Mouse (Mus musculus) forebrain, postnatal 0 days (tissue): ENCODE data around the gene Dio2. TPM values are rescaled to one million over a fixed set of nuclear protein-coding genes. Genes with fewer than 3 reads are reported as not detected.

Experiments used
- ATAC-seq: fragments of 200-750 bp; cut with Nextera tagmentation; 2 replicates; pipeline ENCODE4 v1.8.0; 2017; ENCODE audit warnings: mild to moderate bottlenecking, moderate library complexity
- DNase-seq: peaks from one replicate; pipeline ENCODE4 v3.0.0-alpha.2; 2015
- H3K27ac ChIP-seq: fragments of 300-500 bp; sonication (generic); 2 replicates; pipeline ENCODE4 v1.5.1; 2014; ENCODE audit warnings: low read depth, mild to moderate bottlenecking, antibody characterized with exemption, low read length, moderate library complexity, mixed read lengths
- H3K27me3 ChIP-seq: fragments of 300-500 bp; sonication (generic); 2 replicates; pipeline ENCODE4 v1.6.1; 2014; ENCODE audit warnings: mild to moderate bottlenecking, low read length, mixed read lengths; ENCODE audit not compliant: insufficient read depth
- H3K36me3 ChIP-seq: fragments of 300-500 bp; sonication (generic); 2 replicates; pipeline ENCODE4 v1.6.1; 2014; ENCODE audit warnings: mild to moderate bottlenecking, moderate library complexity; ENCODE audit not compliant: insufficient read depth
- H3K4me1 ChIP-seq: fragments of 300-500 bp; sonication (generic); 2 replicates; pipeline ENCODE4 v1.6.1; 2014; ENCODE audit warnings: antibody characterized with exemption; ENCODE audit not compliant: insufficient read depth
- H3K4me2 ChIP-seq: fragments of 300-500 bp; sonication (generic); 2 replicates; pipeline ENCODE4 v1.6.1; 2014; ENCODE audit warnings: low read depth, mild to moderate bottlenecking, moderate library complexity
- H3K4me3 ChIP-seq: fragments of 300-500 bp; sonication (generic); 2 replicates; pipeline ENCODE4 v1.5.1; 2014; ENCODE audit warnings: low read depth, low read length, mixed read lengths
- H3K9ac ChIP-seq: fragments of 300-500 bp; sonication (generic); 2 replicates; pipeline ENCODE4 v1.6.1; 2014; ENCODE audit warnings: mild to moderate bottlenecking
- H3K9me3 ChIP-seq: fragments of 300-500 bp; sonication (generic); 2 replicates; pipeline ENCODE4 v1.6.1; 2016; ENCODE audit warnings: low read length
- CTCF ChIP-seq: sonication (generic); IDR thresholded peaks from 2 replicates; pipeline ENCODE4 v1.5.1; 2016; ENCODE audit warnings: antibody characterized with exemption, control low read depth, low read depth
- WGBS: fragments of 180-500 bp; shearing (Covaris S2); extraction: QIAGEN DNeasy Blood & Tissue Kit; methylation state at CpG from one replicate; pipeline ENCODE4 v1.1.7; 2014; 5-methylcytosine and 5-hydroxymethylcytosine counted together
- polyA plus RNA-seq: library from polyadenylated mRNA; unstranded; fragments of >200 nt; fragmentation: Nextera tagmentation; extraction: Ambion mirVana; gene quantifications from 2 replicates; pipeline ENCODE4 v1.2.1, GENCODE M21; 2015
- total RNA-seq: library from RNA; depleted of rRNA; stranded (reverse); fragments of >200 nt; gene quantifications from 2 replicates; pipeline ENCODE4 v1.2.3, GENCODE M21; 2014

The Dio2 gene
- total and polyA plus RNA-seq, 2 experiments from 2014 or later, result 3.1 to 10.5 TPM

DNA sequence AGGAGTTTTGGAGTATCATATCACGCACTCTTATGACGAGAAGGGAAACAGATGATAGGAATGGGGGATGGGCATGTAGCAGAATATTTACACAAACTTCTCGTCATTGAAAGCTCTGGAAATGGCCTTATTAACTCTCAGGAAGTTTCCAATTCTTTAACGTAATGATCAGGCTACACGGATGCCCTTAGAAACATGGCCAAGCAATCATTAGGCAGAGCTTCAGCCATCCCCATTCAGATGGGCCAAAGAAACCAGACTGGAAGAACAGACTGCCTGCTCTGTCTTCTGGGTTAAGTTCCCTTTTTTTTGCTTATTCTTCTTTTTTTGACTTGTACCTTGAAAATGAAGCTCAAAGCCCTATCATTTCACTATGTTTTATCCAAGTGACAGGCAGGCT, 3.7 kb downstream of the Dio2 start:
- Histone ChIP-seq H3K9ac (no peak overlapping the region), H3K4me3 (no peak overlapping the region), H3K9me3 (no peaks in the 10 kb centered on the region), H3K4me2 (peak overlapping the region; percentile 15; the same call in 1 of the 2 replicates), H3K27ac (no peak overlapping the region), H3K4me1 (no peaks in the 10 kb centered on the region), H3K27me3 (no peaks in the 10 kb centered on the region), H3K36me3 (no peaks in the 10 kb centered on the region)
- WGBS, result 50% methylated on average over 5 of the region's 5 CpGs
- no peak for DNase-seq
- no peak for TF ChIP-seq CTCF
- no peak for ATAC-seq

DNA sequence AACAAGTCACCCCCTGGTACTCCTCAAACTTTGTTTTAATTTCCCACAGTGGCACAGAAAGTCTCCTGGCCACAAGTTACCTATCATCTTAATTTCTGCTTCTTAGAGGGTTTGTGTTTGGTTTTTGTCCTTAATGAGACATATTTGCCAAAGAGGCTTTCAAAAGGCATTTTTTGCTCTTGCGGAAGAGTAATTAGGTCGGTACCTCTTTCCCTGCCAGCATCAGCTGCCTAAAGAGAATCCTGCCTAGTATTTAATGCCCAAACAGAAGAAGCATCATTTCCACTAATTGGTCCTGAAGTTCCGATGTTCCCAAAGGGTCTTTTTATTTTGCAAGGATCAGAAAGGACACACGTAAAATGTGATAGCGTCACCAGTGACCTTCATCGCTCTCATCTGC, 4.5 kb downstream of the Dio2 start:
- Histone ChIP-seq H3K27me3 (no peaks in the 10 kb centered on the region), H3K9ac (no peak overlapping the region), H3K36me3 (no peaks in the 10 kb centered on the region), H3K27ac (no peak overlapping the region), H3K9me3 (no peaks in the 10 kb centered on the region), H3K4me1 (no peaks in the 10 kb centered on the region), H3K4me3 (no peak overlapping the region), H3K4me2 (peak overlapping the region; percentile 15; the same call in 1 of the 2 replicates)
- peak; percentile 14 for DNase-seq
- WGBS, result 34% methylated on average over 6 of the region's 6 CpGs
- ATAC-seq, result no peak
- TF ChIP-seq CTCF, result no peak

DNA sequence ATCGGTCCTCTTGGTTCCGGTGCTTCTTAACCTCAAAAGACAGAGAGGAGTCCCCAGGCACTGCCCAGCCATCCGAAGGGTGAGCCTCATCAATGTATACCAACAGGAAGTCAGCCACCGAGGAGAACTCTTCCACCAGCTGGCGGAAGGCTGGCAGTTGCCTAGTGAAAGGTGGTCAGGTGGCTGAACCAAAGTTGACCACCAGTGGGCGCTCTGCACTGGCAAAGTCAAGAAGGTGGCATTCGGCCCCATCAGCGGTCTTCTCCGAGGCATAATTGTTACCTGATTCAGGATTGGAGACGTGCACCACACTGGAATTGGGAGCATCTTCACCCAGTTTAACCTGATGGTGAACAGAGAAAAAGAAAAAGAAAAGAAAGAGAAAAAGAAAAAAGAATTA, 8.6 kb downstream of the Dio2 start:
- H3K4me3 ChIP-seq, result no peak overlapping the region
- H3K36me3 ChIP-seq, result no peaks in the 10 kb centered on the region
- TF ChIP-seq CTCF, result peak; percentile 60
- H3K9me3 ChIP-seq, result no peaks in the 10 kb centered on the region
- no peak overlapping the region for H3K4me2 ChIP-seq
- no peak for ATAC-seq
- no peaks in the 10 kb centered on the region for H3K4me1 ChIP-seq
- no peak overlapping the region for H3K9ac ChIP-seq
- no peak overlapping the region for H3K27ac ChIP-seq
- H3K27me3 ChIP-seq, result no peaks in the 10 kb centered on the region
- DNase-seq, result no peak
- 56% methylated on average over 10 of the region's 10 CpGs for WGBS

DNA sequence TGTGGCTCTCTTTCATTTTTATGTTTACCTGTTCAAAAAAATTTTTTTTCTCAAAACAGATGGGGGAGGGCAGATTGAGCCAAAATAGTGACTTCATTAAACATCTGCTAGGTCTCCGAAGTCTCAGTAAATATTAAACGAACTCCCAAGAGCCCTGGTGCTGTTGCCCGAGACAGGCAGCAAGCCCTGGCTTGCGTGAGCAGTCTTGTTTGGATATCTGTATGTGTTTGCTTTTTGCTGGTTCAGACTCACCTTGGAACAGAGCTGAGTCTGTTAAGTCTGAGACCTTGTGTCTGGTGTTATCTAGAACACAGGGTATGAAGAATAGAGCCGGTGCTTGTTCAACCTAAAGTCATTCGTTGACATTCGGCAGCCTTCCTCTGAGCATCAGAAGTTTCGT, 13.1 kb downstream of the Dio2 start:
- no peak overlapping the region for H3K9ac ChIP-seq
- no peak for TF ChIP-seq CTCF
- H3K36me3 ChIP-seq, result no peaks in the 10 kb centered on the region
- no peak overlapping the region for H3K4me3 ChIP-seq
- H3K4me1 ChIP-seq, result no peaks in the 10 kb centered on the region
- DNase-seq (no peak), ATAC-seq (no peak)
- no peaks in the 10 kb centered on the region for H3K27me3 ChIP-seq
- no peak overlapping the region for H3K27ac ChIP-seq
- 78% methylated on average over 8 of the region's 8 CpGs for WGBS
- no peaks in the 10 kb centered on the region for H3K9me3 ChIP-seq
- H3K4me2 ChIP-seq, result no peak overlapping the region

DNA sequence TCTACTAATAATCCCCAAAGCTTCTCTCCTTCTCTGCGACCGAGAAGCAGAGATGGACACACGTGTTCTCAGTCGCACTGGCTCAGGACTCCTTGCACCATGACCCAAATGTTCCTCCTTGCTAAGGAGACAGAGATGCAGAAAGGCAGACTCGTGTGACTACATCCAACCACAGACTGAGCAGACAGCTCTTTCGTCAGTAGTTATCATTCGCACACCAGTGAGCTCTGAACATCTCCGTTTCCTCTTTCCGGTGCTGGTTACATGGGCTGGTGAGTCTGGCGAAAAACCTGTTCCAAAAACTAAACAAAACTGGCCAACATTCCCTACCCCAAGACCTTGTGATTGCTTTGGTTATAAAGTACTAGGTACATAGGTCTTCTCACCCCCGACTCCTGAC, 13.6 kb downstream of the Dio2 start:
- no peak for ATAC-seq
- 88% methylated on average over 11 of the region's 11 CpGs for WGBS
- no peak for TF ChIP-seq CTCF

DNA sequence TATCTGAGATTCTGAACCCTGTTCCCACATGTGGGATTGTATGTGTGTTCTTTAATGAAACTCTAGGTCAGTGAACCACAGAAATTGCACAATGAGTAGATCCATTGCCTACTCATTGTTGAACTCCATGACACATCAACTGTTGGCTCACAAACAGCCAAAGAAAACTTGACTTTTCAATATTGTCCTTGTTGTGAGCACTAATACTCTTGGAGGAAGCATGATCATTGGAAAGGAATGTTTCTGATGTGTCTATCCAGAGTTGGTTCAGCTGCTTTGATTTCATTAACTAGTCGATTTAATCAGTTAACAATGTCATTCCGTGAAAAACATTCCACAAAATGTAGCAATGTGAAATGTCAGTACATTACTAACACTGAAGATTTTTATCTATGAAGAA, 44.1 kb downstream of the Dio2 start:
- 87% methylated on average over 2 of the region's 2 CpGs for WGBS
- no peak overlapping the region for H3K4me3 ChIP-seq
- H3K27ac ChIP-seq, result no peak overlapping the region
- H3K4me1 ChIP-seq, result no peaks in the 10 kb centered on the region
- DNase-seq, result no peak
- TF ChIP-seq CTCF, result no peak
- ATAC-seq, result no peak
- H3K9me3 ChIP-seq, result no peaks in the 10 kb centered on the region
- H3K27me3 ChIP-seq, result no peaks in the 10 kb centered on the region
- H3K4me2 ChIP-seq, result no peak overlapping the region
- no peak overlapping the region for H3K9ac ChIP-seq
- no peaks in the 10 kb centered on the region for H3K36me3 ChIP-seq

More for the DNA sequence above, 13.6 kb downstream of the Dio2 start:
- Histone ChIP-seq H3K4me3 (no peak overlapping the region), H3K27ac (no peak overlapping the region), H3K9me3 (no peaks in the 10 kb centered on the region), H3K9ac (no peak overlapping the region), H3K27me3 (no peaks in the 10 kb centered on the region), H3K4me2 (no peak overlapping the region), H3K4me1 (no peaks in the 10 kb centered on the region), H3K36me3 (no peaks in the 10 kb centered on the region)
- DNase-seq, result no peak
